Mouse (Mus musculus) cerebellum, adult 2 months (tissue): ENCODE data around the gene 5730409E04Rik. TPM values are rescaled to one million over a fixed set of nuclear protein-coding genes. Genes with fewer than 3 reads are reported as not detected.

ENCODE experiments used
- DNase-seq, 2 experiments: peaks; one replicate each; pipeline ENCODE4 v3.0.0; 2021
- H3K27ac ChIP-seq: fragments of 200-500 bp; 2 replicates; pipeline ENCODE4 v1.5.1; 2012; ENCODE audit warnings: low read length, control low read depth, inconsistent platforms; ENCODE audit not compliant: insufficient read depth
- H3K27me3 ChIP-seq: fragments of 200-500 bp; 2 replicates; pipeline ENCODE4 v1.6.1; 2012; ENCODE audit warnings: inconsistent platforms, mild to moderate bottlenecking, low read length, moderate library complexity; ENCODE audit not compliant: control insufficient read depth, insufficient read depth
- H3K4me1 ChIP-seq: fragments of 200-500 bp; 2 replicates; pipeline ENCODE4 v1.6.1; 2011; ENCODE audit warnings: low read length; ENCODE audit not compliant: control insufficient read depth, insufficient read depth
- H3K4me3 ChIP-seq: fragments of 200-500 bp; replicated peaks from 2 replicates; pipeline ENCODE3; 2011; ENCODE audit warnings: mild to moderate bottlenecking, low read depth, low read length, control low read depth; ENCODE audit not compliant: insufficient read depth
- CTCF ChIP-seq: fragments of 200-500 bp; IDR thresholded peaks from 2 replicates; pipeline ENCODE4 v1.5.1; 2011; ENCODE audit warnings: low read depth, mild to moderate bottlenecking, control low read depth, low read length, moderate library complexity, borderline replicate concordance; ENCODE audit not compliant: insufficient read depth
- POLR2A ChIP-seq: fragments of 200-500 bp; IDR thresholded peaks from 2 replicates; pipeline ENCODE4 v1.6.1; 2011; ENCODE audit warnings: low read length, control low read depth, borderline replicate concordance; ENCODE audit not compliant: insufficient read depth
- WGBS: fragments of 180-500 bp; shearing (Covaris S2); methylation state at CpG from one replicate; pipeline ENCODE4 v1.1.7; 2018; 5-methylcytosine and 5-hydroxymethylcytosine counted together
- polyA plus RNA-seq: library from polyadenylated mRNA; depleted of rRNA; stranded (reverse); fragments of >200 nt; gene quantifications from 2 replicates; pipeline ENCODE4 v1.2.3, GENCODE M21; 2012

5730409E04Rik gene
- polyA plus RNA-seq, 1 experiment: 68.6 TPM

- H3K4me1 ChIP-seq: 0 out of 2 replicates have a peak, but pooled peaks cover 2% of the 10 kb centered on the region
- TF ChIP-seq POLR2A (no peak), CTCF (no peak)
- no peak overlapping the region for H3K27ac ChIP-seq
- no peak for DNase-seq
- no peak overlapping the region for H3K4me3 ChIP-seq
- WGBS: 6% methylated on average over 33 of the region's 33 CpGs
- H3K27me3 ChIP-seq: peaks cover 4% of the 10 kb centered on the region; the same call in 1 of the 2 replicates
Measured at GRCm38 (mm10) chr4:126619691-126620330, 10.2 kb downstream of the 5730409E04Rik start.

DNA sequence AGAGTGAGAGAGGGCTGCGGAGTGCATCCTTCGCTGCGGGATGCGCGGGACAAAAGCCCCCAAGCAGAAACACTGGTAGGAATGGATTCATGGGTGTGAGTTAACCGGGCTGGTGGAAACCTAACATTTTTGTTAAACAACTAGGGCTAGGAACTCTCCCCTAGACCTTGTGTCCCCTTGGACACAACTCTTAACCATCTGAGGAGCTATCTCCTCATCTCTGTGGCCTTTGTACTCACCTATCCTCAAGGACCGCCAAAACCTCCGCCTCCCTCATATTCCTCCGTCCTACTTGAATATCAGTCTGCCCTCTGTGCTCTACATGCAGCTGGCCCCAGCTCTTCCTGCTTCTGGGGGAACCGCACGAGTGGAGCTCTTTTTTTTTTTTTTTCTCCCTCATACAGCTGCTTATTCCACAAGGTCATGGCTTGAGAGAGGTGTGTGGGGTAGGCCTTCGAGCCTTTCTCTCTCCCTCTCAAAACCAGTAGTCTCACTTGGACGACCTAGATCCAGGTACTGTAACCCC, 10.8 kb downstream of the 5730409E04Rik start:
- no peak for DNase-seq
- Histone ChIP-seq H3K27me3 (peaks cover 4% of the 10 kb centered on the region; the same call in 1 of the 2 replicates), H3K4me1 (0 out of 2 replicates have a peak, but pooled peaks cover 2% of the 10 kb centered on the region), H3K4me3 (no peak overlapping the region), H3K27ac (no peak overlapping the region)
- TF ChIP-seq CTCF (no peak), POLR2A (no peak)
- 39% methylated on average over 13 of the region's 13 CpGs for WGBS

GRCm38 (mm10) chr4:126627021-126627681, 17.5 kb downstream of the 5730409E04Rik start:
- Histone ChIP-seq H3K4me1 (no peaks in the 10 kb centered on the region), H3K27ac (no peak overlapping the region), H3K27me3 (no peaks in the 10 kb centered on the region), H3K4me3 (no peak overlapping the region)
- 21% methylated on average over 23 of the region's 23 CpGs for WGBS
- no peak for DNase-seq
- TF ChIP-seq POLR2A (no peak), CTCF (no peak)

DNA sequence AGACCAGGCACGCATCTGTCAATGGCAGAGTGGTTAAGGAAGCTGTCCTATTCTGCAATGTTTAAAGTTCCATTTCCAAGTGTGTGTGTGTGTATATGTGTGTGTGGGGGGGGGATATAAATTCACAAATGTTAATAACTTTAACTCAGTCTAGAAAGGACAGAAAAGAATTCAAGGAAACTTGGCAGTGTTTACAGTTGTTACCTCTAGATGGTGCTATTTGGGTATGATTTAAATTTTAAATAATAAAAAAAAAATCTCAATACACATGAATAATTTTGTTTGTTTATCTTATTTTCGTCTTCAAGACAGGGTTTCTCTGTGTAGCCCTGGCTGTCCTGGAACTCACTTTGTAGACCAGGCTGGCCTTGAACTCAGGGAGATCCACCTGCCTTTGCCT, 22.3 kb downstream of the 5730409E04Rik start:
- H3K4me3 ChIP-seq: no peak overlapping the region
- TF ChIP-seq CTCF (no peak), POLR2A (no peak)
- no peak for DNase-seq
- 50% methylated on average over 2 of the region's 2 CpGs for WGBS
- no peaks in the 10 kb centered on the region for H3K4me1 ChIP-seq
- no peak overlapping the region for H3K27ac ChIP-seq
- no peaks in the 10 kb centered on the region for H3K27me3 ChIP-seq

DNA sequence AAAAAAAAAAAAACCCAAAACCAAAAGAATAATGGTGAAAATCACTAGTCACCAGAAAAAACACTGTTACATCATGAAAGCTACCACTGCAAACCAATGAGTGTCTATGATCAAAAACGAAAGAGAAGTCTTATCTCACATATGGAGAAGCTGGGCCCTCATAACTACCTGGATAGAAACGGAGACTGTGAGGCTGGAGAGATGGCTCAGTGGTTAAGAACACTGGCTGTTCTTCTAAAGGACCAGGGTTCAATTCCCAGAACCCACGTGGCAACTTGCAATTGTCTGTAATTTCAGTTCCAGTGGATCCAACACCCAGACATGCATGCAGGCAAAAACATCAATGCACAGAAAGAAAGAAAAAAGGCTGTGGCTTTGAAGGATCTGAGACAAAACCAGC, 23.1 kb downstream of the 5730409E04Rik start:
- no peak for DNase-seq
- Histone ChIP-seq H3K27me3 (no peaks in the 10 kb centered on the region), H3K4me1 (no peaks in the 10 kb centered on the region), H3K27ac (no peak overlapping the region), H3K4me3 (no peak overlapping the region)
- TF ChIP-seq CTCF (no peak), POLR2A (no peak)
- 65% methylated on average over 3 of the region's 3 CpGs for WGBS

DNA sequence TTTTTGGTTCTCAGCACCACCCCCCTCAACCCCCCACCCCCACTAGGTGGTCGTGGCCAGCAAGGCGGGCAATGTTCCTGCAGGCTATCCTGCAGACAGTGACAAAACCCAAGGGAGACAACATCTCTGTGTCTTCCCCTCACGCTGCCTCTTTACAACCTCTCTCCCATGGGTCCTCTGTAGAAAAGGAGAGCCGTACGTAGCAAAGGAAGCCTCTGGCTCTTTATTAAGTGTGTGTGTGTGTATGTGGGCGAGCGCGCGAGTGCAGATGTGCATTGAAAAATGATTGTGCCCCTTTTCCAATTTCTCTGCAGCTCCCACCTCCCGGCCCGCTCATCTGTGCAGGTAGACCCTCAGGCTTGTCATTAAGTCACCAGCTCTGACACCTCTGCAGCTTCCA, 26.7 kb downstream of the 5730409E04Rik start:
- H3K27me3 ChIP-seq: no peaks in the 10 kb centered on the region
- no peak overlapping the region for H3K4me3 ChIP-seq
- no peak for DNase-seq
- no peak overlapping the region for H3K27ac ChIP-seq
- TF ChIP-seq CTCF (no peak), POLR2A (no peak)
- H3K4me1 ChIP-seq: no peaks in the 10 kb centered on the region
- 61% methylated on average over 11 of the region's 11 CpGs for WGBS

GRCm38 (mm10) chr4:126637446-126637845, 27.8 kb downstream of the 5730409E04Rik start:
- no peaks in the 10 kb centered on the region for H3K27me3 ChIP-seq
- DNase-seq: no peak
- no peak for TF ChIP-seq POLR2A
- TF ChIP-seq CTCF: no peak
- H3K4me1 ChIP-seq: no peaks in the 10 kb centered on the region
- no peak overlapping the region for H3K4me3 ChIP-seq
- 18% methylated on average over 4 of the region's 4 CpGs for WGBS
- H3K27ac ChIP-seq: no peak overlapping the region

DNA sequence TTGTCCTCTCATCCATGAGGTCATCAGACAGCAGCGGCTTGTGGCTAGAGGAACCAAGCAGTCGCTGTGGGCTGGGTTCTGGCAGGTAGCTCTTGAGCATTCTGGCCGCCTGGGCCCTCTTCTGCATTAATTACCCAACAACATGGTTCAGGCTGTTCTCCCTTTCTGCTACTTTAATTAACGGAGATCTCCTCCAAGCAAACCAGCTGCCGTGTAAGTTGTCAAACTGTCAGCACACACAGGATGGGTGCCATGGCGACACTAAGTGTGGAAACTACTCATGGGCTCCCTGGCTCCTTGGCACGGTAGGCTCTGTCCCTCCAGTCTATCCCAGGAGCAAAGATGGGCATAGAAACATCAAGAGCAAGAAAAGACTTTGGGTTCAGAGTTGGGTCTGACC, 29.7 kb downstream of the 5730409E04Rik start:
- Histone ChIP-seq H3K27ac (no peak overlapping the region), H3K27me3 (no peaks in the 10 kb centered on the region), H3K4me1 (no peaks in the 10 kb centered on the region), H3K4me3 (no peak overlapping the region)
- 16% methylated on average over 7 of the region's 7 CpGs for WGBS
- TF ChIP-seq POLR2A (no peak), CTCF (no peak)
- no peak for DNase-seq
